Mouse (Mus musculus): Measurements from ENCODE around the gene Lcn5. TPM values are rescaled to one million over a fixed set of nuclear protein-coding genes. Genes with fewer than 3 reads are reported as not detected.

Gene Lcn5
- not detected for total RNA-seq (2021)
- long read RNA-seq, experiment 1: 0 reads
- long read RNA-seq, experiment 2: 0 reads

DNA sequence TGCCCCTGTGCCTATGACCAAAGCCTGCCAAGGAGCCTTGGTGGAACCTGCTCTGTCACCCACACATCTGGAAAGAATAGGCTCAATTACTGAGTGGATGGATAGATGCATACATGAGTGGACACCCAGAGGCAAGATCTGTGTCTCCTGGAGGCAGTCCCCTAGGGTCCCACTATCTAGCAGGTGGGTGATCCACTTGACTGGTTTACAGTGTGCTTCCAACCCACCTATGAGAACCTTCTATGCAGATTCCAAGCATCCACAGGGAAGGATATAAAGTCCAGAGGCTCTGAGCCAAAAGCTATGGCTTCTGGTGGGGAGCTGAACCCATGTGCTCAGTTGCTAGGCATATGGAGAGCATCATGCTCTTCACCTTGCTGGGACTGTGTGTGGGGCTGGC is at the start of gene Lcn5:
Gene Lcn5 (plus strand): TSS at position 301 of the 400 bp plus-strand sequence.
- DNase-seq (ENCODE audit: extremely low spot score in 1 of 2, low spot score in 2 of 2): no peak
- Histone ChIP-seq H3K27ac (no peak within 1 kb of the TSS), H3K4me3 (no peak within 1 kb of the TSS)
- intact Hi-C loops (cut with DNase I): no loop called here
- TF ChIP-seq CTCF (IDR thresholded peaks at IDR 0.05): no peak

DNA sequence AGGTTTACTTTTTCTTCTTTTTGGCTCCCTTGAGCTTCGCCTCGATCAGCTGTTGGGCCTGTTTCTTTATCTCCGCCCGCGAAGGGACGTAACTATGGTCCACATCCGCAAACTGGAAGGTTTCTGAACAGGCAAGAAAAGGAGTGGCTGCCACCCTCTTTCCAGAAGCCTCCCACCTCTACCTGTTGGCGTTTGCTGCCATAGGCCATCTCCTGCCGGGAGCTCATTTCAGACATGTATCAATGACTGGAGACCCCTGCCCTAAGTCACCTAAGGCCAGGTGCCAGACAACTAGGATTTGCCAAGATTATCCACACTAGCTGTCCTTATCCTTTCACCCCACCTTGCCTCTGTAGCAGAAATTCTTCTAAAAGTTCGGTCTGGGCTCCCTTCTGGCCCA is 49.1 kb upstream of the Lcn5 start:
- DNase-seq (ENCODE audit: extremely low spot score in 1 of 2, low spot score in 2 of 2): no peak
- peak overlapping the region; percentile 99; the same call in 1 of the 2 replicates for H3K27ac ChIP-seq
- intact Hi-C loops (cut with DNase I): no loop called here

GRCm38 (mm10) chr2:25616398-25616797 is 41.4 kb upstream of the Lcn5 start:
- intact Hi-C loops (cut with DNase I): no loop called here
- no peak overlapping the region for H3K27ac ChIP-seq
- no peak for DNase-seq (ENCODE audit: extremely low spot score in 1 of 2, low spot score in 2 of 2)
- H3K4me3 ChIP-seq: no peak overlapping the region
- TF ChIP-seq CTCF (IDR thresholded peaks at IDR 0.05): no peak

More for the DNA sequence above, 49.1 kb upstream of the Lcn5 start:
- no peak for TF ChIP-seq CTCF (IDR thresholded peaks at IDR 0.05)
- H3K4me3 ChIP-seq: peak overlapping the region; percentile 93

DNA sequence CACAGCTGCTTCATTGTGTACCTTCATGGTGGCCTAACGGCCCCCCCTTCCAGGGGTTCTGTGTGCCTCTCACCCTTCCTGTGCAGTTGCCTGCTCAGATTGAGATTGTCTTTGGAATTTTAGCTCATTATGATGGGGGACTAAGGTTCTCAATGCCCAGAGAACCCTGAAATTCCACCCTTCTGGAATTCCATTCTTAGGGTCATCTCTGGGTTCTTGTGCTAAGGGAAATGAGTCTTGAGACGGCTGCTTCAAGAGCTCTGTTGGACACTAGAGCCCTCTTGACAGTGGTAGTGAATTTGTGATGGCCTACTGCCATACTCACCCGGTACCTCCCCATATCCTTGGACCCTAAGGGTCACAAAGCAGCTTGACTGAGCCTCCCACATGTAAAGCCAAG is 40.2 kb upstream of the Lcn5 start, which contains the start of gene Ccdc183:
Gene Ccdc183 (minus strand): TSS at position 101 of the 400 bp plus-strand sequence.
- TF ChIP-seq CTCF (IDR thresholded peaks at IDR 0.05): no peak
- intact Hi-C loops (cut with DNase I): no loop called here
- no peak within 1 kb of the TSS for H3K27ac ChIP-seq
- DNase-seq (ENCODE audit: extremely low spot score in 1 of 2, low spot score in 2 of 2): no peak
- H3K4me3 ChIP-seq: no peak within 1 kb of the TSS

DNA sequence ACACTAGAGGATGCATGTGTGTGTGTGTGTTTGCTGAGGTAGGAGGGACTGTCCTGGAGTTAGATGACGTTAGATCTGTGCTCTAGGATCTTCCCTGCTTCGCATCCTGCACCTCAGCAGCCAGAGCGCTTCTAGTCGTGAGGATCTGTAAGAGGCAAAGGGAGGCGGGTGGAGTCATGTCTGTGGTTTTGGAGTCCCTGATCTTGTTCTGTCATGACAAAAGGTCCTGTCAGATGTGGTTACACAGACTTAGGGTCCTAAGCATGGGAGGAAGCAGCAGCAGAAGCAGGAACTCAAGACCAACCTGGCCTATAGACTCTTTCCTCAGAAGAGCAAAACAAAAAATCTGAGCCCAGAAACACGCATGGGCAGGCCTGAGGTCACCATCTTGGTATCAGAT is 37.4 kb upstream of the Lcn5 start:
- H3K27ac ChIP-seq: no peak overlapping the region
- TF ChIP-seq CTCF (IDR thresholded peaks at IDR 0.05): no peak
- intact Hi-C loops (cut with DNase I): no loop called here
- H3K4me3 ChIP-seq: no peak overlapping the region
- no peak for DNase-seq (ENCODE audit: extremely low spot score in 1 of 2, low spot score in 2 of 2)

DNA sequence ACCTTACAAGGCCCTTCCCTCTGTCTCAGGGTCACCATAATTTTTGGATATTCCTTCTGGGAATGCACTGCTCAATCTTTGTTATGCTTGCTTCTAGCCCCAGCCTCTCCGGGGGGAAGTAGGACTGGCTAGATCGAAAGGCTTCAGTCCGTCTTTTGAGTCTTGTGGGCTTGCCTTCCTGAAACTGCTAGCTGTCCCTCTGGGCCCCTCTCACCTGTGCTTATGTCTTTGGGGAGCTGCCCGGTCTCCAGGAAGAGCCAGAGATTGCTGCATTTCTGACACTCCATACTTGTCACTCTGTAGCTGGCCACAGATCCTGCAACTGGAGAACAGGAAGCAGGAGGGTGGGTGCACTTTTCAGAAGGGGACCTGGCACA is 36.9 kb upstream of the Lcn5 start:
- no peak for TF ChIP-seq CTCF (IDR thresholded peaks at IDR 0.05)
- peak overlapping the region; percentile 54 for H3K4me3 ChIP-seq
- no peak overlapping the region for H3K27ac ChIP-seq
- intact Hi-C loops (cut with DNase I): no loop called here
- DNase-seq (ENCODE audit: extremely low spot score in 1 of 2, low spot score in 2 of 2): no peak

DNA sequence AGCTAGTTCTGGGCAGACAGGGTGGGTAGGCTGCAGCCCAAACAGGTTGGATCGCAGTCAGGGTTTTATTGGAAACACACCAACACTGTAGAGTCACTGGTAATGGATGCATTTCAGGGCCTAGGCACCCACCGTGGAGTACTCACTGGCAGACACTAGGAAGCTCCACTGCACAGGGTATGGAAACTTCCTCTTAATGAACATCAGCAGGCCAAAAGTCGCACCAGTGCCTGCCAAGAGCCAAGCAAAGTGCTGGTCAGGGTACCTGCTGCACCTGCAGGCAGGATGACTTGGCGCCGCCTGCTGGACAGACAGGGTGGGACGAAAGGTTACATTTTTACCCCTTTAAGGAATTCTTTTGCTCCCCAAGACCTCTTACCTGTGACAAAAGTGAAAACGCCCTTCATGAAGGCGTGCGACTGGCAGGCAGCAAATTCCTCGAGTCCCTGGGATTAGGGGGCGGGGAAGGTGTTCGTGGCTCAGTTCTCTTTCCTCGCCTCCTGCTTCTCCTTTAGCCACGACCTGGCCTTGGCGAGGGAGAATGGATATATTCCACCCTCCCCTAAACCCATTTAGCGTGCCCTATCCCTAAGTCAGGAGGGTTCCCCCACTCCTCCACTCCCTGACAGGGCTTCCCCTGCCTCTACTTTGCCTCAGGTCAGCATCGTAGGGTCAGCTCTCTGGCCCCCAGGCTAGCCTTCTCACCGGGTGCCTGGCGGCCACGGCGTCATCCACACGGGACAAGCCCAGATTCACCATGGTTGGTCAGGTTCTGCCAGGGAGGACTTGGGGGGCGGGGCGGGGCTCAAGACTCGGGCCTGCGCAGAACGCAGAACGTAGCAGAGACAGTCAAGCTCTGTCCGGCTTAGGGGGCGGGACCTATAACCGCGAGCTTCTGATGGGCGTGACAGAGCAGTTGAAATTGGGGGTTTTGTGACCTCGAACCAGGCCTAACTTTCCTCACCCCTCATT is 36.2 kb upstream of the Lcn5 start, which contains the start of gene Tmem141:
Gene Tmem141 (minus strand): TSS at position 777 of the 972 bp plus-strand sequence.
- H3K27ac ChIP-seq: peak within 1 kb of the TSS; percentile 91
- intact Hi-C loops (cut with DNase I): no loop called here
- peak; percentile 71 for TF ChIP-seq CTCF (IDR thresholded peaks at IDR 0.05)
- H3K4me3 ChIP-seq: peak within 1 kb of the TSS; percentile 54
- DNase-seq (ENCODE audit: extremely low spot score in 1 of 2, low spot score in 2 of 2): peak; percentile 83 to 86

DNA sequence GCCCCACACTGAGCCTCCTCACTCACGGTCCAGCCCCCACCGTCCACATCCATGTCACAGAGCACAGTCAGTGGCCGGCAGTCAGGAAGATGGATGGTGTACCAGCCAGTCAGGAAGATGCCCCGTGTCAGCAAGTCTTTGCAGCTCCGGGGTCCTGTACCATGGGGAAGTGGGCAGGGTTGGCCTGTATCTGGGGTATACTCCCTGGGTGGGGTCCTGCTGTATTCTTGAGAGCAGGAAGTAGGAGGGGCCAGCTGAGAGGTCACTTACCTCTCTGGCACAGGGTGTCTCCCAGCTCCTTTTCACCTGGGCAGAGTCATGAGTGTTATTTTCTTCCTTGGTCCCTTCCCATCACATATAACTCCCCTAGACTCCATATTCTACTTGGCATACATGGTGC is 31.8 kb upstream of the Lcn5 start:
- no peak for DNase-seq (ENCODE audit: extremely low spot score in 1 of 2, low spot score in 2 of 2)
- intact Hi-C loops (cut with DNase I): no loop called here

GRCm38 (mm10) chr2:25627811-25628210 is 29.9 kb upstream of the Lcn5 start, which contains the start of gene Fcna:
Fcna (minus strand) TSS chr2:25628030.
- intact Hi-C loops (cut with DNase I): no loop called here
- no peak for TF ChIP-seq CTCF (IDR thresholded peaks at IDR 0.05)
- DNase-seq (ENCODE audit: extremely low spot score in 1 of 2, low spot score in 2 of 2): no peak
- no peak within 1 kb of the TSS for H3K4me3 ChIP-seq
- no peak within 1 kb of the TSS for H3K27ac ChIP-seq

More for the DNA sequence above, 31.8 kb upstream of the Lcn5 start:
- TF ChIP-seq CTCF (IDR thresholded peaks at IDR 0.05): no peak
- no peak overlapping the region for H3K4me3 ChIP-seq
- H3K27ac ChIP-seq: no peak overlapping the region

DNA sequence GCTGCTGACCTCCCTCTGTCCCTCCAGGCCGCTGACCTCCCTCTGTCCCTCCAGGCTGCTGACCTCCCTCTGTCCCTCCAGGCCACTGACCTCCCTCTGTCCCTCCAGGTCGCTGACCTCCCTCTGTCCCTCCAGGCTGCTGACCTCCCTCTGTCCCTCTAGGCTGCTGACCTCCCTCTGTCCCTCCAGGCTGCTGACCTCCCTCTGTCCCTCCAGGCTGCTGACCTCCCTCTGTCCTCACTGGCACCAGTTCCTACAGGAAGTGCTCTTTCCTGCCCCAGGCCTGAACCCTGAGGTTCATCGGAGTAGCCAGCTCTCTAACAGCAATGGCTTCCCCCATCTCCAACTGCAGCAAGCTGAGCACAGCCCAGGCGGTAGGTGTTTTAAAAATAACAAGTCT is 29.0 kb upstream of the Lcn5 start:
- no peak overlapping the region for H3K27ac ChIP-seq
- intact Hi-C loops (cut with DNase I): no loop called here
- no peak overlapping the region for H3K4me3 ChIP-seq
- DNase-seq (ENCODE audit: extremely low spot score in 1 of 2, low spot score in 2 of 2): no peak
- no peak for TF ChIP-seq CTCF (IDR thresholded peaks at IDR 0.05)

GRCm38 (mm10) chr2:25633616-25634015 is 24.1 kb upstream of the Lcn5 start:
- TF ChIP-seq CTCF (IDR thresholded peaks at IDR 0.05): no peak
- Histone ChIP-seq H3K4me3 (no peak overlapping the region), H3K27ac (no peak overlapping the region)
- no peak for DNase-seq (ENCODE audit: extremely low spot score in 1 of 2, low spot score in 2 of 2)
- intact Hi-C loops (cut with DNase I): no loop called here

- TF ChIP-seq CTCF (IDR thresholded peaks at IDR 0.05): peak; percentile 46
- Histone ChIP-seq H3K27ac (no peak overlapping the region), H3K4me3 (no peak overlapping the region)
- DNase-seq (ENCODE audit: extremely low spot score in 1 of 2, low spot score in 2 of 2): no peak
- intact Hi-C loops (cut with DNase I): no loop called here
Observed at GRCm38 (mm10) chr2:25634046-25634445, 23.7 kb upstream of the Lcn5 start.

Data from left cerebral cortex, adult 2 months (tissue).